Mouse (Mus musculus): ENCODE results near the gene Plxna4. TPM values are rescaled to one million over a fixed set of nuclear protein-coding genes. Genes with fewer than 3 reads are reported as not detected.
A peak's percentile ranks its signal among the peaks of the same experiment; 100 is the strongest.

The Plxna4 gene
- polyA plus RNA-seq, 1 experiment from 2014 or later, result 5.5 TPM

- 34% methylated on average over 4 of the region's 4 CpGs for WGBS
- Histone ChIP-seq H3K27ac (peak overlapping the region; percentile 65), H3K9me3 (no peaks in the 10 kb centered on the region), H3K4me1 (peaks cover 4% of the 10 kb centered on the region; the same call in 1 of the 2 replicates), H3K36me3 (no peaks in the 10 kb centered on the region), H3K4me3 (no peak overlapping the region), H3K27me3 (no peaks in the 10 kb centered on the region), H3K9ac (no peak overlapping the region), H3K4me2 (replicated peaks) (no peak overlapping the region)
- no peak for ATAC-seq (ENCODE audit: insufficient number of reproducible peaks, insufficient read depth, low FRiP score, low TSS enrichment)
Observed at GRCm38 (mm10) chr6:32368408-32368807, 219.6 kb downstream of the Plxna4 start.

- peaks cover 8% of the 10 kb centered on the region; the same call in 1 of the 2 replicates for H3K4me1 ChIP-seq
- H3K27me3 ChIP-seq, result no peaks in the 10 kb centered on the region
- H3K27ac ChIP-seq, result no peak overlapping the region
- no peak overlapping the region for H3K9ac ChIP-seq
- H3K4me2 ChIP-seq (replicated peaks), result no peak overlapping the region
- H3K9me3 ChIP-seq, result no peaks in the 10 kb centered on the region
- no peak overlapping the region for H3K4me3 ChIP-seq
- WGBS, result 84% methylated on average over 5 of the region's 5 CpGs
- H3K36me3 ChIP-seq, result no peaks in the 10 kb centered on the region
- ATAC-seq (ENCODE audit: insufficient number of reproducible peaks, insufficient read depth, low FRiP score, low TSS enrichment), result no peak
Observed at GRCm38 (mm10) chr6:32364933-32365332, 223.1 kb downstream of the Plxna4 start.

- no peak for ATAC-seq (ENCODE audit: insufficient number of reproducible peaks, insufficient read depth, low FRiP score, low TSS enrichment)
- no peak overlapping the region for H3K4me2 ChIP-seq (replicated peaks)
- H3K27ac ChIP-seq, result no peak overlapping the region
- no peaks in the 10 kb centered on the region for H3K27me3 ChIP-seq
- H3K9me3 ChIP-seq, result no peaks in the 10 kb centered on the region
- 77% methylated on average over 7 of the region's 7 CpGs for WGBS
- H3K36me3 ChIP-seq, result no peaks in the 10 kb centered on the region
- no peak overlapping the region for H3K4me3 ChIP-seq
- no peak overlapping the region for H3K9ac ChIP-seq
- H3K4me1 ChIP-seq, result peaks cover 4% of the 10 kb centered on the region; the same call in 1 of the 2 replicates
Observed at GRCm38 (mm10) chr6:32363489-32364068, 224.4 kb downstream of the Plxna4 start.

GRCm38 (mm10) chr6:32362421-32362820 lies 225.6 kb downstream of the Plxna4 start:
- H3K4me3 ChIP-seq, result no peak overlapping the region
- peaks cover 7% of the 10 kb centered on the region; the same call in 1 of the 2 replicates for H3K4me1 ChIP-seq
- 86% methylated on average over 4 of the region's 4 CpGs for WGBS
- no peaks in the 10 kb centered on the region for H3K27me3 ChIP-seq
- no peak for ATAC-seq (ENCODE audit: insufficient number of reproducible peaks, insufficient read depth, low FRiP score, low TSS enrichment)
- H3K27ac ChIP-seq, result no peak overlapping the region
- no peak overlapping the region for H3K4me2 ChIP-seq (replicated peaks)
- no peaks in the 10 kb centered on the region for H3K9me3 ChIP-seq
- H3K9ac ChIP-seq, result no peak overlapping the region
- no peaks in the 10 kb centered on the region for H3K36me3 ChIP-seq

- H3K9me3 ChIP-seq, result no peaks in the 10 kb centered on the region
- H3K4me2 ChIP-seq (replicated peaks), result no peak overlapping the region
- H3K36me3 ChIP-seq, result no peaks in the 10 kb centered on the region
- H3K27ac ChIP-seq, result no peak overlapping the region
- ATAC-seq (ENCODE audit: insufficient number of reproducible peaks, insufficient read depth, low FRiP score, low TSS enrichment), result no peak
- H3K4me3 ChIP-seq, result no peak overlapping the region
- peaks cover 7% of the 10 kb centered on the region; the same call in 1 of the 2 replicates for H3K4me1 ChIP-seq
- WGBS, result 54% methylated on average over 3 of the region's 3 CpGs
- no peak overlapping the region for H3K9ac ChIP-seq
- H3K27me3 ChIP-seq, result no peaks in the 10 kb centered on the region
Observed at GRCm38 (mm10) chr6:32359675-32360074, 228.3 kb downstream of the Plxna4 start.

DNA sequence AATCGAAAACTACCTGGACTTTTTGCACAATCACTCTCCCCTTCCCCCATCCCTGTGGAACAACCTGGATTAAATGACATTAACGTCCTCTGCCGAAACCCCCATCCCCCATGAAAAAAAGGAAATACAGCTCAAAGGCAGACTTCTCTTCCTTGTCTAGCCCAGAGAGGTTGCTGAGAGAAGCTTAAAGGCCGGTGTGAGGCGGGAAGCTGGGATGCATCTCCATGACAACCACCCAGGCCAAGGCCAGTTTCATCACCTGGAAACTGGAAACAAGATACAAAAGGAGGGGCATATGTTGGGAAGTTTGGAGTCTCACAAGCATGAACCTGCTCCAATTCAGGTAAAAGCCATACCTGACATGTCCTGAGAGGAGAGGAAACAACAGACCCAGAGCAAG lies 230.5 kb downstream of the Plxna4 start:
- Histone ChIP-seq H3K36me3 (no peaks in the 10 kb centered on the region), H3K9me3 (no peaks in the 10 kb centered on the region), H3K4me2 (replicated peaks) (no peak overlapping the region), H3K9ac (no peak overlapping the region), H3K4me3 (no peak overlapping the region), H3K27ac (no peak overlapping the region), H3K4me1 (peaks cover 4% of the 10 kb centered on the region; the same call in 1 of the 2 replicates), H3K27me3 (no peaks in the 10 kb centered on the region)
- WGBS, result 57% methylated on average over 5 of the region's 5 CpGs
- ATAC-seq (ENCODE audit: insufficient number of reproducible peaks, insufficient read depth, low FRiP score, low TSS enrichment), result no peak

DNA sequence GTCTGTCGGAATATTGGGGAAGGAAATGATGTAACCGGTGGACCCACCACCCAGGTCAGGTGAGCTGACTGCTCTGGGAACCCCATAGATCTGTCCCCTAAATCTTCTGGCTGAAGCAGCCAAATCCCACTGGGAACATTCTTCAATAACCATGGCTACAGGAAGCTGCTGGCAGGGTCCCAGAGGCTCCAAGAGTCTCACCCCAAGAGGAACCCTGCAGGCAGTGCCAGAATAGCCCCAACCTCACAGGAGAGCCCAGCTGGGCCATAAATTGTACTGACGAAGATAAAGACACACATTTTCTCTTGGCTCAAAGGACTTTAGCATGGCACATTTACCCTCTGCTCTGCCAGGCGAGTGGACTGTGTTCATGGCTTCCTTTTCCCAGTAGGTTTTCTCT lies 232.4 kb downstream of the Plxna4 start:
- 83% methylated on average over 4 of the region's 4 CpGs for WGBS
- H3K4me2 ChIP-seq (replicated peaks), result no peak overlapping the region
- H3K27me3 ChIP-seq, result no peaks in the 10 kb centered on the region
- no peaks in the 10 kb centered on the region for H3K9me3 ChIP-seq
- peaks cover 3% of the 10 kb centered on the region; the same call in 1 of the 2 replicates for H3K4me1 ChIP-seq
- H3K9ac ChIP-seq, result no peak overlapping the region
- ATAC-seq (ENCODE audit: insufficient number of reproducible peaks, insufficient read depth, low FRiP score, low TSS enrichment), result no peak
- H3K27ac ChIP-seq, result no peak overlapping the region
- no peaks in the 10 kb centered on the region for H3K36me3 ChIP-seq
- H3K4me3 ChIP-seq, result no peak overlapping the region

DNA sequence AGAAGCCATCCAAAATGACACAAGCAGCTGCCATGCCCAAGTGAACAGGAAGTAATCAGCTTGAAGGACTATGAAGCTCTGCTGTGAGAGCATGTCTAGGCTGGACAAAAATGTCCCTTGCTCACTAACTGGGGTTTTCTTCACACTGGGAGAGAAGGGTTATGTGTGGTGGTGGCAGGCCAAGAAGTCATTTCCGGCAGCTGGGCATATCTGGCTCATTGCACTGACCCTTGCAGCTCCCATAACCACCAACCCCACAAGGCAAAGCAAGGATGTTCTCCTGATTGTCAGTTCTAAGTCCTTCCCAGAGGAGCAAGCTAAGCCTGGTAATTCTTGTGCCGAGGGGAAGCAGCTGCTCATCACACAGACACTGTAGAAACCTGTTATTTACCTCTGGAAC lies 239.0 kb downstream of the Plxna4 start:
- peaks cover 2% of the 10 kb centered on the region; the same call in 1 of the 2 replicates for H3K4me1 ChIP-seq
- 57% methylated on average over 2 of the region's 2 CpGs for WGBS
- H3K4me2 ChIP-seq (replicated peaks), result no peak overlapping the region
- ATAC-seq (ENCODE audit: insufficient number of reproducible peaks, insufficient read depth, low FRiP score, low TSS enrichment), result no peak
- H3K9me3 ChIP-seq, result no peaks in the 10 kb centered on the region
- H3K4me3 ChIP-seq, result no peak overlapping the region
- no peaks in the 10 kb centered on the region for H3K36me3 ChIP-seq
- H3K27ac ChIP-seq, result no peak overlapping the region
- no peaks in the 10 kb centered on the region for H3K27me3 ChIP-seq
- no peak overlapping the region for H3K9ac ChIP-seq

DNA sequence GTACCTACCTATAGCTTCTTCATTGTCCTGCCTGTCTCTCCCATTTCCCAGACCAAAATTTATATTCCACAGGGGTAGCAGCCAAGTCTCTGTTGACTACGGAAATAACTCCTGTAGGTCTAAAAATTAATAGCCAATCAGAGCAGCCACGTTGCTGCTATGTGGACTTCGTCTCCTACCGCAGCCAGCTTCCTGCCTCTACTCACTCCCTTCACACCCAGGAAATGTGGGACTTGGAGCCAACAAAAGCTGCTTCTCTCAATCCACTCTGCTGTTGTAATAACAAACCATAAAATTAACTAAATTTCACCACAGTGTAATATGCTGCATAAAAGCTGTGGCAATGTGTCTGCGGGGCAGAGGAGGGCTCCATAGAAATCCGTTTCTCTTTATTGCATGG lies 239.9 kb downstream of the Plxna4 start:
- Histone ChIP-seq H3K4me3 (no peak overlapping the region), H3K27ac (no peak overlapping the region), H3K9me3 (no peaks in the 10 kb centered on the region), H3K9ac (no peak overlapping the region), H3K27me3 (no peaks in the 10 kb centered on the region), H3K36me3 (no peaks in the 10 kb centered on the region), H3K4me2 (replicated peaks) (no peak overlapping the region), H3K4me1 (peaks cover 2% of the 10 kb centered on the region; the same call in 1 of the 2 replicates)
- WGBS, result 86% methylated on average over 6 of the region's 6 CpGs
- ATAC-seq (ENCODE audit: insufficient number of reproducible peaks, insufficient read depth, low FRiP score, low TSS enrichment), result no peak

GRCm38 (mm10) chr6:32346015-32346414 lies 242.0 kb downstream of the Plxna4 start:
- WGBS, result 70% methylated on average over 2 of the region's 2 CpGs
- no peaks in the 10 kb centered on the region for H3K27me3 ChIP-seq
- H3K4me3 ChIP-seq, result no peak overlapping the region
- H3K9ac ChIP-seq, result no peak overlapping the region
- H3K9me3 ChIP-seq, result no peaks in the 10 kb centered on the region
- H3K4me1 ChIP-seq, result peaks cover 2% of the 10 kb centered on the region; the same call in 1 of the 2 replicates
- H3K36me3 ChIP-seq, result no peaks in the 10 kb centered on the region
- H3K27ac ChIP-seq, result no peak overlapping the region
- no peak overlapping the region for H3K4me2 ChIP-seq (replicated peaks)
- ATAC-seq (ENCODE audit: insufficient number of reproducible peaks, insufficient read depth, low FRiP score, low TSS enrichment), result no peak

- H3K4me3 ChIP-seq, result no peak overlapping the region
- no peak overlapping the region for H3K9ac ChIP-seq
- 77% methylated on average over 8 of the region's 8 CpGs for WGBS
- H3K4me1 ChIP-seq, result peaks cover 2% of the 10 kb centered on the region; the same call in 1 of the 2 replicates
- no peak for ATAC-seq (ENCODE audit: insufficient number of reproducible peaks, insufficient read depth, low FRiP score, low TSS enrichment)
- no peaks in the 10 kb centered on the region for H3K27me3 ChIP-seq
- no peak overlapping the region for H3K27ac ChIP-seq
- H3K36me3 ChIP-seq, result no peaks in the 10 kb centered on the region
- no peaks in the 10 kb centered on the region for H3K9me3 ChIP-seq
- H3K4me2 ChIP-seq (replicated peaks), result no peak overlapping the region
Observed at GRCm38 (mm10) chr6:32342727-32343126, 245.3 kb downstream of the Plxna4 start.

- no peak for ATAC-seq (ENCODE audit: insufficient number of reproducible peaks, insufficient read depth, low FRiP score, low TSS enrichment)
- H3K4me1 ChIP-seq, result peaks cover 2% of the 10 kb centered on the region; the same call in 1 of the 2 replicates
- 77% methylated on average over 6 of the region's 6 CpGs for WGBS
Observed at GRCm38 (mm10) chr6:32342272-32342671, 245.7 kb downstream of the Plxna4 start.

More at GRCm38 (mm10) chr6:32342272-32342671, 245.7 kb downstream of the Plxna4 start:
- H3K4me3 ChIP-seq, result no peak overlapping the region
- H3K4me2 ChIP-seq (replicated peaks), result no peak overlapping the region
- H3K27me3 ChIP-seq, result no peaks in the 10 kb centered on the region
- H3K9me3 ChIP-seq, result no peaks in the 10 kb centered on the region
- no peaks in the 10 kb centered on the region for H3K36me3 ChIP-seq
- H3K27ac ChIP-seq, result no peak overlapping the region
- H3K9ac ChIP-seq, result no peak overlapping the region

Data from embryonic facial prominence, embryonic 12.5 days (tissue).